Mouse (Mus musculus) cerebellum, postnatal 36 days (tissue): Measurements from ENCODE around the gene Pih1d2.
"Not testable (repeated sequence)": the region's sequence is repeated elsewhere in the genome, so short reads cannot be mapped to it uniquely, and the experiment has no call there.

ENCODE experiments used
- DNase-seq, 2 experiments: peaks; one replicate each; pipeline ENCODE4 v3.0.0; 2021 to 2022; ENCODE audit warnings: mixed read lengths in 2 of 2

Gene Pih1d2

DNA sequence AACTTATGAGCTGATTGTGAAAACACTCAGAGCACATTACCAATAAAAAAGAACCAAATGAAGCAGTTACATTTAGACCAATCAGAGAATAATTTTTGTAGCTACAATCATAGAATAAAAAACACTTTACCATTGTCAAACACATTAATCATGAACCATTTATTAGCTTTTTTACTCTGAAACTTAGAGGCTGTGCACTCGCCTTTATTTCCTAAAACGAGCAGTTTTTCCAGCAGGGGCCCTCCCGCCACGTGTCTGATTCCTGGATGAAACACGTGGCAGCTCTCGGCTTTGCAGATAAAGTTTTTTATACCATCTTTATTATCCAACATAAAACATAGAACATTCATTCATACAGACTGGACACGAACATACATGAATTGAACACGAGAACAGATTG is 13.8 kb downstream of the Pih1d2 start:
- not testable (repeated sequence) for DNase-seq

DNA sequence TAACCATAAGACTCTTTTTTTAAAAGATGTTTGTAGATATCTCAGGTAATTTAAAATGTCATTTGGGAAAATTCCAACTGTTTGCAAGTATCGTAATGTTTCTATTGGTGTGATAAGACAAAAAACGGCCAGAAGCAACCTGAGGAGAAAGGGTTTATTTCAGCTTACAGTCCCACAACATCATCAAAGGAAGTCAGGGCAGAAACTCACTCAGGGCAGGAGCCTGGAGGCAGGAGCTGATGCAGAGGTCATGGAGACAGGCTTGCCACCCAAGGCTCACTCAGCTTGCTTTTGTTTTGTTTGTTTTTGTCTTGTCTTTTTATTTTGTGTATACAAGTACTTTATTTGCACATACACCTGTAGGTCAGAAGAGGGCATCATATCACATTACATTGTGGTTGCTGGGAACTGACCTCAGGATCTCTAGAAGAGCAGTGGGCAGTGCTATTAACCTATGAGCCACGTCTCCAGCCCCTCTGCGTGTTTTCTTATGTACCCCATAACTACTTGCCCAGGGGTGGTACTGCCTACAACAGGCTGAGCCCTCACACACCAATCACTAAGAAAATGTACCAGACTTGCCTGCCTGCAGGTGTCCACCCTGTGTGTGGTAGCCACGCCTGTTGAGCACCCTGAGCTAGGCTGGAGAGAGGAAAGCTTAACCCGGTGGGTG is 15.0 kb downstream of the Pih1d2 start:
- no peak for DNase-seq

DNA sequence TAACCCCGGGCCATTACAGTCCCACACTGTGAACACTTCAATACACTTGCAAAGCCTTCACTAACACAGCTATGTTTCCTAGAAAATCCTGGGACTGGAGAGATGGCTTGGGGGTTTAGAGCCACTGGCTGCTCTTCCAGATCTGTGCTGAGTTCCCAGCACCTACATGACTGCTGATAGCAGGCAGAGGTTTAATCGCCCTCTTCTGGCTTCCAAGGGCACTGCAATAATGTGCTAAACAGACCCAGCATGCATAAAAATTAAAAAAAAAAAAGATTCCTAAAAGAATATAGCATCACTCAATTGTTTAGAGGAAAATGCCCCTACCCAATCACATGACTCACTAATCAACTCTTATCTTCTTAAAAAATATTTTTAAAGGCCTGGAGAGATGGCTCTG is 15.9 kb downstream of the Pih1d2 start:
- no peak for DNase-seq

- DNase-seq, result no peak
These were observed 17.1 kb downstream of the Pih1d2 start for GRCm38 (mm10) chr9:50634270-50634669.

DNA sequence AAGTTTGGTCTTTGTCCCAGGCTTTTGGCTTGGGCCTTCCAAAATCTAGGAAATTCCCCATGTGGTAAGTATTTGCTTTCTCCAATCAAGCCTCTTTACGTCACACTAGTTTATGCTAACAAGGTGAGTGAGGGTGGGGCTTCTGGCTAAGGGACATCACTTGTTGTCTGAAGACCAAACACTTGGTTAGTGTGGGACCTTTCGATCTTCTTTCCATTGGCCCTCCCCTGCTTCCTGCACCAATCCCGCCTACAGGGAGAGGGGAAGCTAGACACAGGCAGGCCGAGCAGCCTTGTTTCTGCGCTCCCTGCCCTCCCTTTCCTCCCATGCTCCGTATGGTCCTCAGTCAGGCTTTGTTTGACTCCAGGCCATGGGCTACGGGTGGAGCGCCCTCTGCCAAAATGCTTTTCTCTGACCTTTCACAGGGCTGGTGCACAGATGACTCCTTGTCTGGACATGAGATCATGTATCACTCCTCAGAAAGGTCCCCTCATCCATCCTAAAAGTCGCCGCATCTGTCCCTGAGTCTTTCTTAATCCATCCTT is 29.8 kb downstream of the Pih1d2 start:
- DNase-seq, result no peak

DNA sequence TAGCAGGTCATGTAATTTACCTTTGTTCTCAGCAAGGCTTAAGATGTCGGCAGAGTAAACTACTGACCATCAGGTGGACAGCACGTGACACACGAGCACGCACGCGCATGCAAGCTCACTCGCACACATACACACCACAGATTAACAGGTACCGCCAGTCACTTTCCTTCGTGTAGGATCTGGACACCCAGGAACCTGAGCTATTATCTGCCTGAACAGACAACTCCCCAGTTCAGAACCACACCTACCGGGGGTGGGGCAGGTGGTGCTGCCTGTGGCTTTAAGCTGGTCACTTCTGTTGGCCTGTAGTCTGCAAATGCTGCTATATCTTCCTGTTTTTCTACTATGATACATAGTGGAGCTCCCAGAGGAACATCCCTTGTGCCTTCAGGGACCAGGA is 33.4 kb downstream of the Pih1d2 start:
- no peak for DNase-seq

GRCm38 (mm10) chr9:50658391-50658790 is 41.3 kb downstream of the Pih1d2 start:
- no peak for DNase-seq

GRCm38 (mm10) chr9:50658941-50659388 is 41.8 kb downstream of the Pih1d2 start:
- DNase-seq, result no peak

DNA sequence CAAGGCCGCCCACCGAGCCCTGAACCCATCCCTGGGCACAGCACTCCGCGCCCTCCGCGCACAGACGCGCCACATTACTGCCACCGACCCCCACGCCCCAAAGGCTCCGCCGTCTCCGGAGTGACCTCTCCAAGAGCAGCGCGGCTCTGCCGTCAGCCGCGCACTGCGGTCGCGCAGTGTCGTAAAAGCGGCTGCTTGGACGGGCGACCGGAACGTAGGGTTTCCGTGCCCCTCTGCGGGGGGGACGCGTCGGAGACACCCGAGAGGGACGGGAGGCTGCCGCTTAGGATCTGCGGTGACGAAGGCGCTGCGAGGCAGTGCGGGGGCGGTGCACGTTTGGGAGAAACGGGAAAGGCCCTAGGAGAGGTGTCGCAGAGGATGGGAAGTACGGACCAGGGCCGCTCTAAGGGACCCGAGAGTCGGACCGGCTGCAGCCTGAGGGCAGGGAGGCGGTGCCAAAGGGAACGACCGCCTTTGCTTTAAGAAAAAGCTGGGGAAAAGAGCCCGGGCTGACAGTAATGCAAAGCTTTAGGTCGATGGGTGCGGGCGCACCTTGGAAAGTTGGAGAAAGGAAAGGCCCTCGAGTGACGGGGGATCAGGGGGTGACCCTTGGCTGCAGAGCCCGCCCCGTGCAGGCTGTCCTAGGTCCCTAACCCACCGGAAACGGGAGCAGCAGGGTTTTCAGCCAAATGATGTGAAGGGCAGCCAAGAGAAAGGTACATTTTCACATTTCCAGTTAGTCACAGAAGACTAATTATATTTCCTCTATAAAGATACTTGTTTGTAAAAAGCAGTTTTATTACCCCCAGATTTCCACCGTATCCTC is 42.5 kb downstream of the Pih1d2 start, which contains the start of gene Dlat:
Dlat (minus strand) TSS at position 389 of the 826 bp plus-strand sequence.
- DNase-seq, result peak; percentile 89 to 94

GRCm38 (mm10) chr9:50660431-50660830 is 43.3 kb downstream of the Pih1d2 start:
- DNase-seq, result peak; percentile 28

DNA sequence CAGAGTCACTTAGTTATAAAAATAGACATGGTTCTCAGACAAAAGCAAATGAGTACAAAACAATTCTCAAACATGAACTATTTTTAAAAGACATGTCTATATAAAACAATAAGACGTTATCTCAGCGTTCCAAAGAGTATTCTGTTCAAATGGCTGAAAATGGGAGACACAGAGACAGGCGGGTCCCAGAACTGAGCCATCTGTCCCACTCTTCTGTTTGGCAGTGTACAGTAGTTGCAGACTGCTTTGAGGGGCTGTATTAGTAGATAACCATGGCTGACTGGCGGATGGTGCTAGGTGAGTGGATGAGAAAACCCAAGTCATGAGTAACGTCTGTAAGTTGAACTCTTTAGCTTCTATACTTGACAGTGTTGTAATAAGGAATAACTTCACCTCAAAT is 47.7 kb downstream of the Pih1d2 start:
- DNase-seq, result no peak

GRCm38 (mm10) chr9:50666442-50666841 is 49.3 kb downstream of the Pih1d2 start:
- DNase-seq, result no peak

- no peak for DNase-seq
These were observed 50.7 kb downstream of the Pih1d2 start for GRCm38 (mm10) chr9:50667579-50668498.

DNA sequence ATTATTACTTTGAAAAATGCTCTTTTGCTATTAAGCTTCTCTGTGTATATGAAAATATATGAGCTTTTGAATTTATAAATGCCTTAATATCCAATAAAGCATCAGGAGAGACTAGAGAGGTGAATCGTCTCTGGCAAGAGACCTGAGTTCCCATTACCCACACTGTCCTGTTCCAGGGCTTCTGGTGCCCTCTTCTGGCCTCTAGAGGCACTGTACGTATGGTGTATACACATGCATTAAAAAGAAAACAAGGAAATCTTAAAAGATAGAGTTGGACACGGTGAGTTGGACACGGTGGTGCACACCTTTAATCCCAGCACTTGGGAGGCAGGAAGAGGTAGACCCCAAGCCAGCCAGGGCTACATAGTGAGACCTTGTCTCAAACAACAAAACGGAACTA is 53.6 kb downstream of the Pih1d2 start:
- peak; percentile 48 to 51 for DNase-seq
